Mouse (Mus musculus): ENCODE measurements around the gene Nkain2. TPM values are rescaled to one million over a fixed set of nuclear protein-coding genes. Genes with fewer than 3 reads are reported as not detected.

Gene Nkain2
- total RNA-seq, 2 experiments from 2014 or later = 0.14 to 0.53 TPM

DNA sequence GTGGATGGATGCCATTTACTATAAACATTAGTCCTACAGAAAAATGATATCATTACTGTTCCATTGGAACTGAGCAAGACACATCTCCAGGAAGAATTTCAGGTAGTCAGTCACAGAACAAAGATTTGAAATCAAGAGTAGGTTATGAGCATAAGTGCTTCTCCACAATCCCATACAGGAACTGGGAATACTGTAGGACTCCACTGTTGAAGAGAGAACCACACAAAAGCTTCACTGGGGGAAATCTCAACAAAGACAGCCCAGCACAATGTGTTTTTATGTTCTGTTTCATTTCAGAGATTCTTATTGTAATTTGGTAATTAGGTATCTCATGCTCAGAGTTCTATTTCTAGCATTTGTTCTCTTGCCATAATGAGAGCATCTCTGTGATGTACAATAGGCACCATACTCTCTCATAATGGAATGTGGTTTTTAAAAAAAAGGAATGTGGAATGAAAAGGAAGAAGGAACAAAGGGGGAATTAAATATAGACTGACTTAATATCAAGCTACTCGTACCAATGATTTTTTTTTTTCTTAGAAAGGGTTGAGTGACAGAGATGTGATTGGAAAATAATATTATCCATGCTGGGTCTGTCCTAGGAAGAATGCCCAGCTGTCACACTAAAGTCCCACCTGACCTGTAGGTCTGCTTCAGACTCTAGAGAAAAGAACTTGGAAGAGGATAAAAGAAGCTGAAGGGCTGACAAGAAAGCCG lies 313.5 kb downstream of the Nkain2 start:
- no peak for DNase-seq (ENCODE audit: low spot score)

- no peak for DNase-seq (ENCODE audit: low spot score)
These were observed 332.6 kb downstream of the Nkain2 start for GRCm38 (mm10) chr10:32557673-32558072.

DNA sequence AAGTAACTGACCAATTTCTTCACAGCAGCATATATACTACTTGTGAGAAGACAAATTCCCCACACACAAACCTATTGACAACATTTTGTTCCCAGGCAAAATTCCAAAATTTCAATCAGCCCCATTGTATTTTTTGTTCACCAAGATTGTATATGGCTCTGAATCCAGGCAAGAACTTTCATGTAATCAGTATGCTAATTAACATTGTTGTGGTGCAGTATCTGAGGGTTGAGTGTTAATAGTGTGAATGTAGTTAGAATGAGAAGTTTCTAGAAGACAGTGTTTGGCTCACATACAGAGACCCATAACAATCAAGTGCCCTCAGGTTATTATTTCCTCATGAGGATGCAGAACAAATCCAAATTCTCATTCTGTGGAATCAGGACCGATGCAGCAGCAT lies 354.2 kb downstream of the Nkain2 start:
- DNase-seq (ENCODE audit: low spot score) = no peak

DNA sequence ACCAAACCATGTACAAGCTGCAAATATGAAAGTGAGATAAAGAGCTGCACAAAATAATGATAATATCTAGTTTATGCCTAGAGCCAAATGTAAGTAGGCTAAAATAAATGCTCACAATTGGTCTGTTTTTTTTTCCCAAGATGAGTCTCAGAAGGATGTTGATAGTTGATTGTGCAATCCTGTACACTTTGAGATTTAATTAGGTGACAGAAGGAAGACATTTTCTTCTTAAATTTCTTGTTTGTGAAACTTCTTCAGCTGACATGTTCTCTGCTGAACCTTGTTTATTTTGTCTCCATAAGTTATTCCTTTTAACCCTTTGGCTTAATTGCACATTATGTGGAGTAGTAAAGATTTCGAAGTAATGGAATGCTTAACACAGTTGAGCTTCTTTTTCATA lies 379.4 kb downstream of the Nkain2 start:
- no peak for DNase-seq (ENCODE audit: low spot score)

DNA sequence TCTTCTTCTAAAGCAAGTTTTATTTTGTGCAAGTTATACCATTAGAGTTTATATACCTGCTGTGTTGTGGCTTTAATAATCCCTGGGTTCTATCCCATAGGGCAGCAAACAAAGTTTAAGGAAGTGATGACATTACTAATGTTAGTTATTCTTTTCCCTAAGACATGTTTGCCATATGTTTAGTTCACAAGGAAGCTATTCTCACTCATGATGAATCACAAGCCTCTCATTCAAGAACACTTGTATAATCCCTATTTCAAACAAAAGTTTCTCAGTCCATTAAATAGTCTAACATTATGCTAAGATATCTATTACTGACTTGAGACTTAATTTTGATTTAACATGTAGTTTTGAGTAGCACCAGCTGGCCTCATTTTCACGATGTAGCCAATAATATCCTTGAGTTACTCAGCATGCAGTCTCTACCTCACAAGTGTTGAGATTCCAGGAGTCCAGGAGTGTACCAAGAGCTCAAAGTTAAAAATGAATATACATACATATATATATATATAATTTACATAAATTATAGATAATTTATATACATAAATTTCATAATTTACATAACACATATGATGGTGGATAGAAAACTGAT lies 395.6 kb downstream of the Nkain2 start:
- DNase-seq (ENCODE audit: low spot score) = no peak

GRCm38 (mm10) chr10:32493600-32493999 lies 396.7 kb downstream of the Nkain2 start:
- no peak for DNase-seq (ENCODE audit: low spot score)

GRCm38 (mm10) chr10:32462726-32463125 lies 427.5 kb downstream of the Nkain2 start:
- DNase-seq (ENCODE audit: low spot score) = no peak

GRCm38 (mm10) chr10:32439932-32440519 lies 450.2 kb downstream of the Nkain2 start:
- DNase-seq (ENCODE audit: low spot score) = no peak

- DNase-seq (ENCODE audit: low spot score) = no peak
These were observed 476.0 kb downstream of the Nkain2 start for GRCm38 (mm10) chr10:32414228-32414627.

- DNase-seq (ENCODE audit: low spot score) = no peak
These were observed 478.9 kb downstream of the Nkain2 start for GRCm38 (mm10) chr10:32411331-32411730.

GRCm38 (mm10) chr10:32400961-32401360 lies 489.3 kb downstream of the Nkain2 start:
- no peak for DNase-seq (ENCODE audit: low spot score)

- no peak for DNase-seq (ENCODE audit: low spot score)
These were observed 496.3 kb downstream of the Nkain2 start for GRCm38 (mm10) chr10:32393859-32394521.

DNA sequence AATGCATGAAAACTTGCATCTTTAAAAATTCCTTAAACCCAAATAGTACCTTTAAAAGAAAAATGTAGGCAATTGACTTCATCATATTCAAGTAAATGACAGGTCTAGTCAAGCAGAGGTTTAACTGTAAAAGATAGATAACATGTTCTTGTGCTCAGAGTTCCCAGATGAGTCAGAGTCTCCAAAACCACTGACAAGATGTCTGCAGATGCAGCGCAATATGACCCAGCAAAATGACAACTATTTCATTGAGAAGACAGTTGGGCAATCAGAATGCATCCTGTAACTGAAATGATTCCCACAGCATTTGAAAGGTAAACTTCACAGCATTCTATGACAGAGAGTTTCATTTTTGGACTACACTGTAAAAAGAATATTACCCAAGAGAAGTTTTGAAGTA lies 496.9 kb downstream of the Nkain2 start:
- DNase-seq (ENCODE audit: low spot score) = no peak

GRCm38 (mm10) chr10:32312754-32313153 lies 577.5 kb downstream of the Nkain2 start:
- no peak for DNase-seq (ENCODE audit: low spot score)

GRCm38 (mm10) chr10:32301024-32301597 lies 589.2 kb downstream of the Nkain2 start:
- no peak for DNase-seq (ENCODE audit: low spot score)

- DNase-seq (ENCODE audit: low spot score) = no peak
These were observed 599.8 kb downstream of the Nkain2 start for GRCm38 (mm10) chr10:32290487-32290886.

DNA sequence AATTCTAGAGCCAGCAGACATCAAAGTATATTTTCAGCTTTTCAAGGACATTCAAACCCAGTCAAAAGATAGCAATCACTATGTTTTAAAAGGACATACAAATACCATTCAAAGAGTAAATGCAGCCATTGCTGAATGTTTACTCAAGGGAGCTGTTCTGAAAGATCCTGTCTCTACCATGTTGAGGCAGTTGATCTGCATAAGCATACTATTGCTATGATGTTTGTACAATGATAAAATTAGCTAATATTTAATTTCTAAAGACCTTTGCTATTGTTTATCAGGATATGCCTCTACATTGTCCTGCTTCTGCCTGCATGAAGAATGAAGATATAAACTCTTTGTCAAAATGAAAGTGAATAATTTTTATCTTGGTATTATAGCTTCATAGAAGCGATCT lies 606.6 kb downstream of the Nkain2 start:
- no peak for DNase-seq (ENCODE audit: low spot score)

DNA sequence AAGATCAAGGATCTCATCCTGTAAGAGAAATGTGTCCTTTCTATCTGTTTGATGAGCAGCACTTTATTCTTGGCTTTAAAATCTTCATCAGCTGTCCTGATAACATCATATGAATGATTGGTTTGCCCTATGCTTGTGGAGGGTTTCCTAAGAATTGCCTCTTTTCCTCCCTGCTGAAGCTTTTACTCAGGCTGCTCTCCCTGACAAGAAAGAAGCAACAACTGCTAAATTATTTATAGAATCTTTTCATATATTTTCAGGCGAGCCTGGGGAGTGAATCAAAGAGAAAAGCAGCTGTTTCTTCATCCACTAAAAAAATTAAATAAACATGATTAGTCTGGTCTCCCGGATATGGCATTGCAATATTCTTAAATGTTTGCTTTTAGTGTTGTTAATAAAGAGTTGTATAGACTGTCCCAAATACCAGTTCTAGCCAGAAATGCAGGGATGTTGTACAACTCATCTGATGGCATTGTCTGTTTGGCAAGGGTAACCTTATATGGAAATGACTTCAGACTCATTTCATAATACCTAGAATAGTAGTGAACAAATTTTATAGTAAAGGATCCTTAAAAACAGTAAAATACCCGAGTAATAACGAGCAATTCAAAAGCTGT lies 646.9 kb downstream of the Nkain2 start:
- no peak for DNase-seq (ENCODE audit: low spot score)

- no peak for DNase-seq (ENCODE audit: low spot score)
These were observed 649.1 kb downstream of the Nkain2 start for GRCm38 (mm10) chr10:32241168-32241567.

GRCm38 (mm10) chr10:32182951-32183350 lies 707.3 kb downstream of the Nkain2 start:
- DNase-seq (ENCODE audit: low spot score) = no peak

DNA sequence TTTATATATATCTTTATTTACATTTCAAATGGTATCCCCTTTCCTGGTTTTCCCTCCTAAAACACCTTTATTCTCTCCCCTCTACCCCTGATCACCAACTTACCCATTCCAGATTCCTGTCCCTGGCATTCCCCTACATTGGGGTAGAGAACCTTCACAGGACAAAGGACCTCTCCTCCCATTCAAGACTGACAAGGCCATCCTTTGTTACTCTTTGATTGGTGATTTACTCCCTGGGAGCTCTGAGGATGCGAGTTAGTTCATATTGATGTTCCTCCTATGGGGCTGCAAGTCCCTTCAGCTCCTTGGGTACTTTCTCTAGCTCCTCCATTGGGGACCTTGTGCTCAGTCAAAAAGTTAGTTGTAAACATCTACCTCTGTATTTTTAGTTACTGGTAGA lies 798.9 kb downstream of the Nkain2 start:
- no peak for DNase-seq (ENCODE audit: low spot score)

DNA sequence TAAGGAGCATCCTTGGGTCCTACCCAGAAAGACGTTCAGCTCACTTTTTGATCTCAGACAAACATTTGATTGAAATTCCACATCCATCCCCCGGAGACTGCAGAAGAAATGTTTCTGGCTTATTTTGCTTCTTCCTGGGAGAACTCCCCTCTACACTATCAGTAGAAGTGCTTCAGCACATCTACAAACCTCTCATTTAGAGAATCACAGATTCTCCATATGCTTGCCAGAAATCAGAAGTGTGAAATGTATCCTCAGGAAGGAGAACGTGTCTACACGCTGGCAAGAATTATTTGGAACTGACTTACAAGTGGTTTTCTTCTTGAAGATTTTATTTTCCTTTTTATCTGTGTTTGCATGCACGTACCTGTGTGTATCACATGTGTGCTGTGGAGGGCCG lies 829.9 kb downstream of the Nkain2 start:
- no peak for DNase-seq (ENCODE audit: low spot score)

Measured in gastrocnemius, adult 18-20 months (tissue).